Mouse (Mus musculus) macrophage (primary cell): ENCODE data around the gene Zfp648. TPM values are rescaled to one million over a fixed set of nuclear protein-coding genes. Genes with fewer than 3 reads are reported as not detected.

Experiments used
- H3K27ac ChIP-seq: fragments of 350-480 bp; formaldehyde crosslinking; 2 replicates; pipeline ENCODE4 v1.9.0; 2021
- H3K36me3 ChIP-seq: fragments of 350-480 bp; formaldehyde crosslinking; 2 replicates; pipeline ENCODE4 v1.9.0; 2021; ENCODE audit errors: inconsistent target
- H3K4me3 ChIP-seq: fragments of 350-480 bp; formaldehyde crosslinking; 2 replicates; pipeline ENCODE4 v1.9.0; 2021; ENCODE audit errors: inconsistent target
- H3K79me2 ChIP-seq: fragments of 350-480 bp; formaldehyde crosslinking; 2 replicates; pipeline ENCODE4 v1.9.0; 2021; ENCODE audit errors: inconsistent target
- WGBS: methylation state at CpG from one replicate; pipeline ENCODE4 v1.1.7; 2026; ENCODE audit warnings: inconsistent platforms; ENCODE audit not compliant: missing documents; 5-methylcytosine and 5-hydroxymethylcytosine counted together
- polyA plus RNA-seq: library from polyadenylated mRNA; stranded (reverse); fragments of 250-400 nt; gene quantifications from 3 replicates; pipeline ENCODE4 v1.2.4, GENCODE M21; 2018; ENCODE audit warnings: inconsistent platforms

Zfp648 gene
- polyA plus RNA-seq, 1 experiment from 2014 or later = not detected

DNA sequence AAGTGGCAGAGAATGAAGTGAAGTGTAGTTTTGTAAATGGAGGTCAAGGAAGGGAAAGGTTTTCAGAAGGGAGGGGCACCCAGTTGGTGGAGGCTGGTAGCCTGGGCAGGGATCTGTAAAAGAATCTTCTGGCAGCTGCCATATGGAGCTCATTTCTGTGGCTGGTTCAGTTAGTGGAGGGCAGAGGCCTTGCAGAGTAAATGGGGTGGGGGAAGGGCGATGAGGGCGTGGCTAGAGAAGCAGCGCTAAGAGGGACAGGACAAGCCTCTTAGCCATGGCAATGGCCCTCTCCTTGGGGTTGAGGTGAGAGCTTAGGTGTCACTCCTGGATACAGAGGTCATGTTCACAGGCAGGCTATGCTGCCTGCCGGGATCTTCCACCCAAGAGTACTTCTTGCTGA, 12.4 kb upstream of the Zfp648 start:
- Histone ChIP-seq H3K79me2 (no peaks in the 10 kb centered on the region), H3K36me3 (no peaks in the 10 kb centered on the region), H3K4me3 (no peak overlapping the region), H3K27ac (no peak overlapping the region)
- WGBS = 81% methylated on average over 4 of the region's 4 CpGs

GRCm38 (mm10) chr1:154189842-154190530, 11.0 kb upstream of the Zfp648 start:
- H3K36me3 ChIP-seq = no peaks in the 10 kb centered on the region
- H3K79me2 ChIP-seq = no peaks in the 10 kb centered on the region
- no peak overlapping the region for H3K27ac ChIP-seq
- 76% methylated on average over 14 of the region's 18 CpGs for WGBS
- no peak overlapping the region for H3K4me3 ChIP-seq

- H3K36me3 ChIP-seq = no peaks in the 10 kb centered on the region
- no peak overlapping the region for H3K4me3 ChIP-seq
- no peaks in the 10 kb centered on the region for H3K79me2 ChIP-seq
- H3K27ac ChIP-seq = no peak overlapping the region
- 92% methylated on average over 10 of the region's 10 CpGs for WGBS
Measured at GRCm38 (mm10) chr1:154198896-154199295, 2.1 kb upstream of the Zfp648 start.

GRCm38 (mm10) chr1:154202580-154202979, 1.6 kb downstream of the Zfp648 start:
- no peak overlapping the region for H3K27ac ChIP-seq
- no peak overlapping the region for H3K4me3 ChIP-seq
- H3K79me2 ChIP-seq = no peaks in the 10 kb centered on the region
- WGBS = 91% methylated on average over 8 of the region's 8 CpGs
- H3K36me3 ChIP-seq = no peaks in the 10 kb centered on the region

DNA sequence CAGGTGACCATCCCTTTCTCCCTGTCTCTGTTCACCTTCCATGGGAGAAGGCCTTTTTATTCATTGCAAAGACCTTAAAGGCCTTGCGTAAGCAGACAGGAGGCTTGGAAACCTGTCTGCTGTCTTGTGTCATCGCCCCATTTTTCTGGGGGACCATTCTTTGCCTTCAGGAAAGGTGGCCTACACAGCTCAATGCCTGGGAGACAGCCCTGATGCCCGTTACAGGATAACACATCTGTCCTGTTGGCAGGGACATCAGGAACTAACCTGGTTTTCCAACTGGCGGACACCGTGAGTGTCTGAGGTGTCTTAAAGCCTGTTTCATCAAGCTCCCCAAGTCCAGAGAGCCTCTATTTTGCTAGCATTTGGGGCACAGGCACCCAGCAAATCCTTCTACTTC, 2.4 kb downstream of the Zfp648 start:
- Histone ChIP-seq H3K79me2 (no peaks in the 10 kb centered on the region), H3K27ac (no peak overlapping the region), H3K36me3 (no peaks in the 10 kb centered on the region), H3K4me3 (no peak overlapping the region)
- 88% methylated on average over 5 of the region's 5 CpGs for WGBS

DNA sequence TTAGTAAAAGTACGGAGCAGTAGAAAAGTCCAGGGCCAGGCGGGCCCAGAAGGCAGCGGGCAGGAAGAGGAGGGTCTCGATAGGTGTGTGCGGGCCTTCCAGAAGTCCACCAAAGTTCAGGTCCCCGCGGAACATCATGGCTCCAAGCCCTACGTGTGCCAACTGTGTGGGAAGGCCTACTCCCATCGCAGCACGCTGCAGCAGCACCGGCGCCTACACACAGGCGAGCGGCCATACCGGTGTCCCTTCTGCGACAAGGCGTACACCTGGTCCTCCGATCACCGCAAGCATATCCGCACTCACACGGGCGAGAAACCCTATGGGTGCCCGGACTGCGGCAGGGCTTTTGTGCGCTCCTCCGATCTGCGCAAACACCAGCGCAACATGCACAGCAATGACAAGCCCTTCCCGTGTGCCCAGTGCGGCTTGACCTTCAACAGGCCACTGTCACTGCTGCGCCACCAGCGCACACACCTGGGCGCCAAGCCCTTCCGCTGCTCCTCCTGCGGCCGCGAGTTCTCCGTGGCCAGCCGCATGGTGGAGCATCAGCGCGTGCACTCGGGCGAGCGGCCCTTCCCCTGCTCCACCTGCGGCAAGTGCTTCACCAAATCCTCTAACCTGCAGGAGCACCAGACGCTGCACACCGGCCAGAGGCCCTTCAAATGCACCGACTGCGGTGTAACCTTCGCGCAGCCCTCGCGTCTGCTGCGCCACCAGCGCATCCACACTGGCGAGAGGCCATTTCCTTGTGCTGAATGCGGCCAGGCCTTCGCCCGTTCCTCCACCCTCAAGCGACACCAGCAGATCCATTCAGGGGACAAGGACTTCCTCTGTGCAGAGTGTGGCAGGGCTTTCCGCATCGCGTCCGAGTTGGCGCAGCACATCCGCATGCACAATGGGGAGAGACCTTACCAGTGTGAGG, 3.9 kb downstream of the Zfp648 start:
- WGBS = 13% methylated on average over 57 of the region's 66 CpGs
- no peaks in the 10 kb centered on the region for H3K79me2 ChIP-seq
- no peaks in the 10 kb centered on the region for H3K36me3 ChIP-seq
- H3K4me3 ChIP-seq = no peak overlapping the region
- no peak overlapping the region for H3K27ac ChIP-seq

- Histone ChIP-seq H3K79me2 (no peaks in the 10 kb centered on the region), H3K36me3 (no peaks in the 10 kb centered on the region), H3K4me3 (no peak overlapping the region), H3K27ac (no peak overlapping the region)
- WGBS = 91% methylated on average over 2 of the region's 2 CpGs
Measured at GRCm38 (mm10) chr1:154219991-154220390, 19.0 kb downstream of the Zfp648 start.

- H3K36me3 ChIP-seq = no peaks in the 10 kb centered on the region
- no peak overlapping the region for H3K27ac ChIP-seq
- H3K4me3 ChIP-seq = no peak overlapping the region
- WGBS = 90% methylated on average over 3 of the region's 3 CpGs
- no peaks in the 10 kb centered on the region for H3K79me2 ChIP-seq
Measured at GRCm38 (mm10) chr1:154220566-154220965, 19.6 kb downstream of the Zfp648 start.

- Histone ChIP-seq H3K79me2 (no peaks in the 10 kb centered on the region), H3K27ac (no peak overlapping the region), H3K4me3 (no peak overlapping the region), H3K36me3 (no peaks in the 10 kb centered on the region)
- 79% methylated on average over 1 of the region's 1 CpGs for WGBS
Measured at GRCm38 (mm10) chr1:154223807-154224207, 22.8 kb downstream of the Zfp648 start.

DNA sequence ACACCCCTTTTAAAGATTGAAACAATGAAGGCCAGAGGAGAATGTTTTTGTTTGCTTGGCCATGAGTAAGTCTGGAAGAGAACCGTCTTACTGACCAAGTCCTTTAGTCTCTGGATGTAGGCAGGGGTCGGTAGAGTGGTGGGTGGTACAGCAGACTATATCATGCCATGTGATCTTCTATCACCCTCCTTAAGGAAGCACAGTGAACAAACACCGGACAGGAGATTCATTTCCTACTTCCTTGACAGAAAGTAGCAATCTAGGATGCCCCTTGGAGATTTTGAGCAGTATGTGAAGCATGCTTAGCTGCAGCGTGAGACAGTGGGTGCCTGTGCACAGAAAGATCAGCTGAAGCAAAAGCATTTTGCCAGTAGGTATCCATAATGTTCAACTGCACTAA, 31.6 kb downstream of the Zfp648 start:
- 84% methylated on average over 4 of the region's 4 CpGs for WGBS
- Histone ChIP-seq H3K79me2 (no peaks in the 10 kb centered on the region), H3K27ac (no peak overlapping the region), H3K36me3 (no peaks in the 10 kb centered on the region), H3K4me3 (no peak overlapping the region)

DNA sequence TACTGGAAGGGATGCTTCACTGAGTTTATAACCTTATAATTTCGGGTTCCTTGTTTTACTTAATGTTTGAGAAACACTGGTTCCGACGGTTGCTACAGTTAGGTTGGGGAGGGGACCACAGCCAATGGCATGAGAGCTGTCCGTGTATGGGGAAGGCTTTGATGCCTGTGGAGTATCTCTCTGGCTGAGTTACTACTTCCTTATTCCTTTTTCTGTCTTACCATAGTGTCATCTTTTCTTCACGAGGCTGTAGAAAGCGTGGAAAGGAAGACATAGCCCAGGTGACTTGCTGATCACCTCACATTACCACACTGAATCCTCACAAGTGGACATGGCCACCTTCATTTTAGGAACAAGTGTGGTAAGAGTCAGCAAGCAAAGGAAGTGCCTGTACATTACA, 32.0 kb downstream of the Zfp648 start:
- no peak overlapping the region for H3K27ac ChIP-seq
- H3K79me2 ChIP-seq = no peaks in the 10 kb centered on the region
- no peak overlapping the region for H3K4me3 ChIP-seq
- WGBS = 67% methylated on average over 6 of the region's 6 CpGs
- H3K36me3 ChIP-seq = no peaks in the 10 kb centered on the region

- Histone ChIP-seq H3K36me3 (no peaks in the 10 kb centered on the region), H3K79me2 (no peaks in the 10 kb centered on the region), H3K4me3 (no peak overlapping the region), H3K27ac (no peak overlapping the region)
- WGBS = 96% methylated on average over 9 of the region's 9 CpGs
Measured at GRCm38 (mm10) chr1:154234814-154235213, 33.8 kb downstream of the Zfp648 start.

- Histone ChIP-seq H3K4me3 (no peak overlapping the region), H3K36me3 (no peaks in the 10 kb centered on the region), H3K27ac (no peak overlapping the region), H3K79me2 (no peaks in the 10 kb centered on the region)
Measured at GRCm38 (mm10) chr1:154238876-154239275, 37.9 kb downstream of the Zfp648 start.

GRCm38 (mm10) chr1:154251186-154251585, 50.2 kb downstream of the Zfp648 start:
- H3K27ac ChIP-seq = no peak overlapping the region
- 75% methylated on average over 2 of the region's 2 CpGs for WGBS

GRCm38 (mm10) chr1:154252739-154253138, 51.8 kb downstream of the Zfp648 start:
- Histone ChIP-seq H3K27ac (no peak overlapping the region), H3K79me2 (no peaks in the 10 kb centered on the region), H3K36me3 (no peaks in the 10 kb centered on the region), H3K4me3 (no peak overlapping the region)
- 84% methylated on average over 5 of the region's 5 CpGs for WGBS

More at GRCm38 (mm10) chr1:154251186-154251585, 50.2 kb downstream of the Zfp648 start:
- Histone ChIP-seq H3K79me2 (no peaks in the 10 kb centered on the region), H3K4me3 (no peak overlapping the region), H3K36me3 (no peaks in the 10 kb centered on the region)
